Mouse (Mus musculus): ENCODE data around the gene Adad2.

Adad2 gene

DNA sequence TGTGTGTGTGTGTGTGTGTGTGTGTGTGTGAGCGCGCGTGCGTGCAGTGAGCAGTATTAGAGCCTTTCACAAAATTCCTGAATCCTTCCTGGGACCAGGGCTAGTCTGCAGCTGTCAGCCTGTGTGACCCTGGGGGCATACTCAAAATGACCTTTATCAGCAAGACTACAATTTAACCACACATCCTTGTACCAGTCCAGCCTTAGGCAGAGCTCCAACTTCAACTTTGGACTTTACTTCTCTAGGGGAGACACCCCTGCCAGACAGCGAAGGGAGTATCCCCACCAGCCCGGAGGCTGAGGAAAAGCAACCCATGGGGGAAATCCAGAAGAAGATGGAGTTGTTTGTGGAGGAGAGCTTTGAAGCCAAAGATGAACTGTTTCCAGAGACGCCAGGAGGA is 21.1 kb upstream of the Adad2 start:
- POLR2A ChIA-PET: interaction anchor here in 3 of 4 experiments (0.7 to 3.0 kb wide), 5 partner anchors 14 to 44 kb away, joined by 3 to 12 read pairs (median 4); partner anchors contain the start of genes Mbtps1 (in 2 of the 3) and Taf1c (in 1 of the 3)
- CTCF ChIA-PET: interaction anchor here in 3 of 4 experiments (0.5 to 1.3 kb wide), 4 partner anchors 14 to 649 kb away, joined by 3 to 4 read pairs (median 4); partner anchors contain the start of gene Taf1c (in 1 of the 3)

DNA sequence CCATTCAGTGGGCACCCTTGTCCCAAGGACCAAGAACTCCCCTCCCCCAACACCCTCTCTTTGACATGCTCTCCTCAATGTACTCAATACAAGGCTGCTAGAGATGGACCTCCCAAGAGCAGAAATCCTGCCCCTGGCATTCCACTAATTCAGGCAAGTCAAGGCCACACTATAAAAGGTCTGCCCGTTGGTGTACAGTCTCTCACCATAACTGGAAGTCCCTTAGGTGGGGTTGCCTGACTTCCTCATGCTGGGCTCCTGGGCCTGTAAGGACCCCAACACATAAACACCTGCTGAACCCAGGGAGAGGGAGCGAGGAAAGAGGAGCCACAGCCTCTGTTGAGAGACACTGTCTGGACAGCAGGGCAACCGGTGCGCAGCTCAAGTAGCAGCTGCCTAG is 8.8 kb upstream of the Adad2 start:
- POLR2A ChIA-PET: no interaction called here

DNA sequence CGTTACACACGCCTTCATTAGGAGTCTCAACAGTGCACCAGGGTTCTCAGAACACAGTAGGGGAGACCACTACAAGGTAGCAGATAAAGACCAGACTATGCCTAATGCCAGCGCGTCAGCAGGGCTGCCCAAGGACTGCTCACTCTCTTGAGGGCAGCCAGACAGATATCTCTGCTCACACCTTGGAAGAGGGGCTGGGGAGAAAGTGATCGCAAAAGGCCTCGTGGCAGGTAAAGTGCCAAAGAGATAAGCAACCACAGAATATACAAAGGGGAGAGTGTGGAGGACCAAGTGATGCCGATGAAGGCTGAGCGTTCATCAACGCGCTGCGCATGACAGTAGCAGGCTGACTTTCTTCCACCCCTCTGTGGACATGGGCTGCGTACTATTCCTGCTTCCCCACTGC is 8.1 kb upstream of the Adad2 start:
- CTCF ChIA-PET: interaction anchor here in 2 of 4 experiments (0.8 to 3.3 kb wide), 5 partner anchors 74 to 224 kb away, joined by 3 to 39 read pairs (median 10); no protein-coding TSS in a partner anchor
- POLR2A ChIA-PET: interaction anchor here in 2 of 4 experiments (0.7 to 1.6 kb wide), 3 partner anchors 24 to 45 kb away, joined by 4 to 10 read pairs (median 8); partner anchors contain the start of gene Mbtps1 (in 1 of the 2)

More for the DNA sequence above, 8.8 kb upstream of the Adad2 start:
- CTCF ChIA-PET: no interaction called here

DNA sequence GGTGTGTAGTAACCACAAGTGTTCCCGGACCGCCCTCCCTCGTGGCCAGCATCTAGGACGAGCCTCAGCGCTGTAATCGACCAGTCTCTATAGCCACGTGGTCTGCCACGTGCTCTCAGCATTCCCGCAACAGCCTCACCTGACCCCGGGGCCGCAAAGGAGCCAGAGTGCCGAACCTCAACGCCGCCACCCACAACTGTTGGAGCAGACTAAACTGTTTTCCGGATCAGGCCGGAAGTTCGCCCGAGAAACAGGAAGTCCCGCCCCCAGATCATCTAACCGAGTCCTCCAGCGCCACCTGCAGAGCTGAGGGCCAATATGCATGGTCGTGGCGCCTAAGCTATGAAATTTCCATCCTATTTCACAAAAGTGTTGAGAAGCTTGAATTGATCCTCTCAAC is 7.6 kb upstream of the Adad2 start, which contains the start of gene Taf1c:
Gene Taf1c, minus strand, starts transcription at position 227 of the 400 bp plus-strand sequence.
- POLR2A ChIA-PET: interaction anchor here in 3 of 4 experiments (0.6 to 2.1 kb wide), 34 partner anchors 8 to 1386 kb away, joined by 3 to 16 read pairs (median 3); partner anchors contain the start of genes Mbtps1 (in 3 of the 3), Dnaaf1 (in 2 of the 3) and Hsdl1 (in 2 of the 3)
- CTCF ChIA-PET: interaction anchor here (0.5 to 3.3 kb wide), 49 partner anchors 9 to 246 kb away, joined by 3 to 39 read pairs (median 4); partner anchors contain the start of genes Mbtps1 (in 3 of the 4) and Necab2 (in 1 of the 4)

DNA sequence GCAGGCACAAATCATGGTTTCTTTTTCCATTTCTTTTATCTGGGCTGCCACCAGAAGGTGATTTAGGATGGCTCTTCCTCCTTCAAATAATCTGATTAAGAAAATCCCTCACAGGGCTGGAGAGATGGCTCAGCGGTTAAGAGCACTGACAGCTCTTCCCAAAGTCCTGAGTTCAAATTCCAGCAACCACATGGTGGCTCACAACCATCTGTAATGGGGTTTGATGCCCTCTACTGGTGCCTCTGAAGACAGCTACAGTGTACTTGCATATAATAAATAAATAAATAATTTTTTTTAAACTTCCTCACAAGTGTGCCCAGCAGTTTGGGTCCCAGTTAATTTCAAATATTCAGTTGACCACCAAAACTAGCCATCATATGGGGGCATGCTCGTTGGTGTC is 6.3 kb upstream of the Adad2 start:
- ChIA-PET CTCF (interaction anchor here in 3 of 4 experiments (0.7 to 3.3 kb wide), 15 partner anchors 9 to 850 kb away, joined by 3 to 39 read pairs (median 7); no protein-coding TSS in a partner anchor), POLR2A (interaction anchor here in 3 of 4 experiments (0.6 to 2.1 kb wide), 8 partner anchors 14 to 182 kb away, joined by 3 to 16 read pairs (median 4); partner anchors contain the start of gene Mbtps1 (in 3 of the 3))

DNA sequence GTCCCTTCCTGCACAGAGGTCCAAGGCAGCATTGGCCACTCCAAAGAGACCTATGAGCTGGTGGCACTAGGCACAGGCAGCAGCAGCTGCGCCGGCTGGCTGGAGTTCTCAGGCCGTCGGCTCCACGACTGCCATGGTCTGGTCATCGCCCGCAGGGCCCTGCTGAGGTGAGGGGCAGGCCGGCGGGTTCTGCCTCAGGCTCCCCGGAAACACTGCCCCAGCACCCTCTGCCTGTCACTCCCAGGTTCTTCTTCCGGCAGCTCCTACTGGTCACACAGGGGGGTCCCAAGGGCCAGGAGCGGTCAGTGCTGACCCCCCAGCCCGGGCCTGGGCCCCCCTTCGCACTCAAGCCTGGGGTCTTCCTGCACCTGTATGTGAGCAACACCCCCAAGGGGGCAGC is 2.5 kb downstream of the Adad2 start:
- POLR2A ChIA-PET: interaction anchor here in 3 of 4 experiments (1.1 to 2.8 kb wide), 4 partner anchors 10 to 56 kb away, joined by 3 to 11 read pairs (median 6); partner anchors contain the start of genes Mbtps1 (in 1 of the 3) and Taf1c (in 1 of the 3)
- CTCF ChIA-PET: interaction anchor here in 2 of 4 experiments (1.0 to 2.0 kb wide), 7 partner anchors 9 to 202 kb away, joined by 3 to 10 read pairs (median 7); partner anchors contain the start of gene Taf1c (in 2 of the 2)

DNA sequence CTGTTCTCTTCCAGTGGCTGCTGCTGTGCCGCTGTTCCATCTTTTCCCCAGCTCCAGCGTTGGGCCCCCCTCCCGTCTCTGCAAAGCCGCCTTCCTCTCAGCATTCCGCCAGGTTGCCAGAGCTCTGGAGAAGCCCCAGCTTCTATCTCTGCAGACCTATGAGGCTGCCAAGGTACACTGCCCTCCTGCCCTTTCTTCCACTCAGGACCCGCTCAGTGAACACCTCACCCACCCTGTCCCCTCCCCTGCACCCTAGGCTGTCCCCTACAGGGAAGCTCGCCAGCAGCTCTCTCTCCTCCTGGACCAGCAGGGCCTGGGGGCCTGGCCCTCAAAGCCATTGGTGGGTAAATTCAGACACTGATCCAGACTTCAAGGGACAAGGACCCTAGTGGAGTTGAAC is 3.8 kb downstream of the Adad2 start:
- ChIA-PET POLR2A (interaction anchor here in 3 of 4 experiments (0.6 to 2.8 kb wide), 11 partner anchors 9 to 58 kb away, joined by 3 to 11 read pairs (median 3); partner anchors contain the start of genes Mbtps1 (in 2 of the 3) and Taf1c (in 2 of the 3)), CTCF (interaction anchor here in 3 of 4 experiments (0.9 to 2.0 kb wide), 7 partner anchors 11 to 203 kb away, joined by 3 to 10 read pairs (median 7); partner anchors contain the start of gene Taf1c (in 2 of the 3))

DNA sequence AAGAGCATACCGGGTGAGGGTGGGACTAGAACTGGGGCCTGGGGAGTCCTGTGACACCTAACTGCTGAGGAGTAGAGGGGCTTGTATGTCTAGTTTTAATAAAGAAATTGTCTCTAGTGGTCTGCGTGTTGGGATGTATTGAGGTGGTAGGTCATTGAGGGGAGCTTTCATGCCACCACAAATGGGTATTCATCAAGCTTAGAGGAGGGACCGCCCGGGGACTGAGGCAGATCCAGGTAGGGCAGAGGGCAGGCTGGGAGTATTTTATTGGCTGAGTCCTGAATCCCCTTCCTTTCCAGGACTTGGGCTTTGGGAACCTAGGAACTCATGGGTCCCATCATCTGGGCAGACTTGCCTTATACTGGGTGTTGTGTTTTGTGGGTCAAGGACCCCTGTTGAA is 4.3 kb downstream of the Adad2 start:
- ChIA-PET POLR2A (interaction anchor here in 3 of 4 experiments (0.6 to 2.8 kb wide), 8 partner anchors 9 to 58 kb away, joined by 3 to 11 read pairs (median 3); partner anchors contain the start of genes Mbtps1 (in 2 of the 3) and Taf1c (in 2 of the 3)), CTCF (interaction anchor here in 2 of 4 experiments (0.9 to 2.0 kb wide), 5 partner anchors 11 to 60 kb away, joined by 3 to 9 read pairs (median 7); partner anchors contain the start of gene Taf1c (in 1 of the 2))

DNA sequence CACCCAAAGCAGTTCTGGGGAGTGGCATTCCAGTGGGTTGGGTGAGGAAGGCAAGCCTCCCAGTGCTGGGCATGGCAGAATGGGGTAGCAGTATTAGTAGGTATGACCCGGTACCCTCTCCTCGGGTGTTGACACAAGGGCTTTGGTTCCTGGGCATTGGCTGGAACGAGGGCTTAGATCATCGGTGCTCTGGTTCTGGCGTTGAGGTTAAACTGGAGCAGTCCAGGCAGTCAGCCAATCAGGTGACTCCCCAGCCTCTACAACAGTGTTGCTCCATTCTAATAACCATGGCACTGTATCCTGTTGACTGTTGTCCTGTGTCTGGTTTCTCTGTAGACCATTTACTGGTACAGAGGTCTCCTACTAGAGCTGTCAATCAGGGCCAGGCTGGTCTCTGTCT is 5.0 kb downstream of the Adad2 start:
- ChIA-PET POLR2A (interaction anchor here in 2 of 4 experiments (0.6 to 1.8 kb wide), 3 partner anchors 12 to 59 kb away, joined by 4 to 6 read pairs (median 4); partner anchors contain the start of genes Mbtps1 (in 1 of the 2) and Taf1c (in 1 of the 2)), CTCF (interaction anchor here in 1 of 4 experiments (1.8 kb wide), 1 partner anchor 12 kb away, joined by 9 read pairs; the partner anchor contains the start of gene Taf1c)

DNA sequence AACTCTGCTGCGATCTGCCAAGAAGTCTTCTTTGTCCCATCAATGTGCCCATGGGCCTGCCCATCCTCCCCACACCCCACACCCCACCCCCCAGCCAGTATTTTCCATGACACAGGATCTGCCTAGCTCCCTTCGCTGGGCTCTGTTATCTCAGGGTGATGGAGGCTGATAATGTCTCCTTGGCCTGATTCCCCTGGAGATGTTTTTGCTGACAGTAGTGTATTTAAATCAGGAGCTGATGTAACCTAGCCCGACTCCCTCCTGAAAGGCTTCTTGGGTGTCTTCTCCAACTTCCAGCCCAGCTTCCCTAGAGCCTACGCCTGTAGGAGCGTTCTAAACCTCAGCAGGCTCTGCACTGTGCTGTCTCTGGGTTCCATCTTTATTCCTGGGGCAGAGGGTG is 6.3 kb downstream of the Adad2 start:
- CTCF ChIA-PET: interaction anchor here in 3 of 4 experiments (0.5 to 1.7 kb wide), 5 partner anchors 10 to 550 kb away, joined by 3 to 14 read pairs (median 3); partner anchors contain the start of gene Taf1c (in 1 of the 3)
- POLR2A ChIA-PET: interaction anchor here in 2 of 4 experiments (0.9 to 1.8 kb wide), 5 partner anchors 9 to 60 kb away, joined by 3 to 6 read pairs (median 4); partner anchors contain the start of genes Mbtps1 (in 1 of the 2) and Taf1c (in 1 of the 2)

DNA sequence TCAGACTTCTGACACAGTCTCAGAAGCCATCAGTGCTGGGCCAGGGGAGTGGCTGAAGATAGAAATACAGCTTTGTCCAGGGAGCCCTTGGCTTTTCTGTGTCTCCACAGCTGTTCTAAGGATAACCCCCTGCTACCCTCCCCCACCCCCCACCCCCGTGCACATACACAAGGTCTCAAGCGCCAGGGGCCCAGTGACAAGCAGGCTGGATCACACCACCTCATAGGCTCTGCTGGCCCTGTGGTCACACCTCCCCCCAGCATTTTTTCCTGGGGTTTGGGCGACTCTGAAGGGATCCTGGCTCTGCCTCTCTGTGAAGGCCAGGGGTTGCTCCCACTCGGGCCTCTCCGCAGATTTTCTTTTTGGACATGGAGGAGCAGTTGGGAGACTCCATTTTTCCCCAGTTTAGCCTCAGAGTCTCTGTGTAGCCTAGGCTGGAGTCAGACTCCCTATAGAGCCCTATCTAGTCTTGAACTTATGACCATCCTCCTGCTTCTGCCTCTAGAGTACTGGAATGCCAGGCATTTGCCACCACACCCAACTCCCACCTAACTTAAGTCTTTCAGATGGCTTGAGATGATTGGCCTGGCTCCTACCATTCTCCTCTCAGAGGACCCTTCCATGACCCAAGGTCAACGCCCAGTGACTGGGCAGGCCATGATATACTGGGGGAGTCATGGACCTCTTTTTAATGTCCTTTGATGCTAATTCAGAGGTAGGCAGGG is 7.7 kb downstream of the Adad2 start:
- POLR2A ChIA-PET: interaction anchor here in 3 of 4 experiments (0.7 to 2.1 kb wide), 11 partner anchors 9 to 97 kb away, joined by 3 to 12 read pairs (median 5); partner anchors contain the start of genes Mbtps1 (in 1 of the 3) and Taf1c (in 1 of the 3)
- CTCF ChIA-PET: interaction anchor here in 1 of 4 experiments (0.8 to 1.7 kb wide), 3 partner anchors 14 to 551 kb away, joined by 3 to 7 read pairs (median 3); partner anchors contain the start of gene Taf1c

DNA sequence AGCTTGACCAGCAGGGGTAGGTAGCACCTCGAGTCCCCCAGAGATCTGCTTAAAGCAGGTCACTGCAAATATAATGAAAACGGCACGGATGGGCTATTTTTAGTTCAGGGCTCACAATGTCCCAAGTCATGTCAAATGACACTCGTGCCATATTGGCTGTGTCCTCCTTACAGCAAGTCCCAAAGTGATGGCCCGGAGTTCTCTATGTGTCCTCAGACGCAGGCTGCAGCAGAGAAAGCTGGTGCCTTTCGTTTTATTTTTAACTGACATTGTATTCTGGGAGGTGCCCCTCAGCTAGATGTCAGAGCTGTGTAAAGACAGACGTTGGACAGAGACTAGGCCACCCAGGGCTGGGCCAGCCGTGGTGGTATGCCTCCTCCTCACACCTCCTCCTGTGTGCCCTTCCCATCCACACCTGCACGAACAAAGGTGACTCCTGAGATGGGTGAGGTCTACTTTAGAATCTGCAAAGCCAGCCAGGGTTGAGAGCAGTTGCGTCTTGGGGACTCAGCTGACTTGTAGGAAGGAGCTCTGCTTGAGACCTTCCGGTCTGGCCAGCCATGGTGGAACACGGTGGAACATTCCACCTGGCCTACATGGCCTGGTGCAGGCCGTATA is 8.4 kb downstream of the Adad2 start:
- ChIA-PET POLR2A (interaction anchor here in 3 of 4 experiments (0.5 to 2.1 kb wide), 17 partner anchors 9 to 156 kb away, joined by 3 to 12 read pairs (median 3); partner anchors contain the start of genes Mbtps1 (in 2 of the 3) and Taf1c (in 1 of the 3)), CTCF (interaction anchor here in 3 of 4 experiments (0.5 to 1.5 kb wide), 7 partner anchors 16 to 624 kb away, joined by 3 to 4 read pairs (median 3); partner anchors contain the start of gene Taf1c (in 1 of the 3))

DNA sequence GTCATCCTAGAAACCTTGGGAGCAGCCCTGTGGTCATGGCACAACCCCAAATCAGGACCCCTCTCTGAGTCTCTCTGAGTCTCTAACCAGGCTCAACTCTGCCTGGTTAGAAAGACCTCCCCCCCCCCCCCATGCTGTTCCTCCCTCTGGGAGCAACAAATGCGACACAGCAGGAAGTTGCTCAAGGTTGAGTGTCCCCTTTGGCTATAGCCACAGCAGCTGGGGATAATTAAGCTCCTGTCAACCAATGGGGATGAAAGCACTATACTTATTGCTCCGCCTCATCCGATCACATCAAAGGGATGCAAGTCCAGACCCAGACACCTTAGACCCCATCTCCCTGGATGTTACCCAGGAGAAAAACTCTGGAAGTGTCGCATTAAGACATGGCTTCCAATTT is 10.0 kb downstream of the Adad2 start:
- CTCF ChIA-PET: interaction anchor here in 3 of 4 experiments (0.6 to 0.7 kb wide), 5 partner anchors 8 to 274 kb away, joined by 3 to 8 read pairs (median 4); no protein-coding TSS in a partner anchor

DNA sequence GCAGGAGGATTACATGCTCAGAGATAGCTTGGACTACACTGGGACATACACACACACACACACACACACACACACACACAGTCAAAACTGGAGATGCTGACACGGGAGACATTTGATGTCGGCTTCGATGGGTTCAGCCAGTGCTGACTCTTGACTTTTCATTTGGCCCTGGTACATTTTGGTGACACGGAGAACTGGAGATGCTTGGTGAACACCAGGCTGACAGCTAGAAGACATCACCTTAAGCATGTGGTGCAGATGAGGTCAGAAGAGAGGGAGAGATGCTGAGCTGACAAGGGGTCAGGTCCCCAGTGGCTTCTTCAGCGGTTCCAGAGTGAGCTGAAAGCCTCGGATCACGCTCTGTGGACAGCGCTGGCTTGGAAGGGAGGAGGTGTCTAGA is 10.5 kb downstream of the Adad2 start:
- ChIA-PET POLR2A (interaction anchor here (0.6 to 1.9 kb wide), 11 partner anchors 9 to 1731 kb away, joined by 3 to 17 read pairs (median 4); partner anchors contain the start of genes Mbtps1 (in 2 of the 4) and Kcng4 (in 1 of the 4)), CTCF (interaction anchor here (0.5 to 0.7 kb wide), 6 partner anchors 9 to 508 kb away, joined by 3 to 8 read pairs (median 4); no protein-coding TSS in a partner anchor)

More for the DNA sequence above, 10.0 kb downstream of the Adad2 start:
- POLR2A ChIA-PET: interaction anchor here in 3 of 4 experiments (0.6 to 1.9 kb wide), 8 partner anchors 9 to 198 kb away, joined by 3 to 17 read pairs (median 4); partner anchors contain the start of genes Mbtps1 (in 2 of the 3) and Kcng4 (in 1 of the 3)

DNA sequence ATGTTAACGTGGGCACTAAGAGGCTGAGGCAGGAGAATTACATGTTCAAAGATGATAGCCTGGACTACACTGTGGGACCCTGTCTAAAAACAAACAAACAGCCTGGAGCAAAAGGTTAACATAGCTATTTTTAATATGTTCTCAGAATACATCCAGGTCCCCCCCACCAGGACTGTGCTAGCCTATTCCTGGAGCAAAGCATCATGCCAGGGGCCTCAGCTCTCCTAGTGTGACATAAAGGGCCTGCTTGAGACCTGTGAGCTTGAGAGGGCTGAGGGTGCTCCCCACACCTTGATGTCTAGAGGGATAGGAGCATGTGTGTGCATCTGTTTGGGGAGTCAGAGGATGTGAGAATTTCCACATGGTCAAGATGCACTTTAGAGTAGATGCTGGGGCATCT is 11.2 kb downstream of the Adad2 start:
- ChIA-PET POLR2A (interaction anchor here in 3 of 4 experiments (0.7 to 1.9 kb wide), 6 partner anchors 8 to 1732 kb away, joined by 3 to 16 read pairs (median 4); no protein-coding TSS in a partner anchor), CTCF (interaction anchor here in 2 of 4 experiments (0.6 to 1.5 kb wide), 4 partner anchors 32 to 211 kb away, joined by 3 read pairs; no protein-coding TSS in a partner anchor)

DNA sequence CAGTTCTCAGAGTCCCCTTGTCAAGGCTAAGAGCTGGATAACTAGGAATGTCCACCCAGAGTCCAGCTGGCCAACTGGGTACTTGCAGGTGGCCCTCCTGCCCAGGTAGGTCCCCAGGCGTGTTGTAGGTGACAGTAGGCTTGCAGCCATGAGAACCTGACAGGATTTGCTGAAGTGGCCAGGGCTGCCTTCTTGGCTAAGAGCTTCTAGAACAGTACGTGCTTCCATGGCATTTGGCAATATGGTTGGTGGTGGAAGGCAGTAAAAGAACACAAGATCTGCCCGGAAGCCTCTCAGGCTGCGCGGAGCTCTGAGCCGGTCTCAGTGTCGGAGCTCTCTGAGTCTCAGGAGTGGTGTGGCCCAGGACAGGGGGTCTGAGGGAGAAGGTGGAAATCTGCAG is 12.4 kb downstream of the Adad2 start:
- POLR2A ChIA-PET: interaction anchor here in 3 of 4 experiments (0.8 to 2.1 kb wide), 8 partner anchors 8 to 66 kb away, joined by 3 to 11 read pairs (median 4); partner anchors contain the start of genes Kcng4 (in 1 of the 3) and Mbtps1 (in 1 of the 3)

More for the DNA sequence above, 12.4 kb downstream of the Adad2 start:
- CTCF ChIA-PET: interaction anchor here in 3 of 4 experiments (0.8 to 1.5 kb wide), 7 partner anchors 45 to 240 kb away, joined by 3 to 5 read pairs (median 3); no protein-coding TSS in a partner anchor
